8 mouse cellular contexts compared by ENCODE assay signal in the genomic region with DNA sequence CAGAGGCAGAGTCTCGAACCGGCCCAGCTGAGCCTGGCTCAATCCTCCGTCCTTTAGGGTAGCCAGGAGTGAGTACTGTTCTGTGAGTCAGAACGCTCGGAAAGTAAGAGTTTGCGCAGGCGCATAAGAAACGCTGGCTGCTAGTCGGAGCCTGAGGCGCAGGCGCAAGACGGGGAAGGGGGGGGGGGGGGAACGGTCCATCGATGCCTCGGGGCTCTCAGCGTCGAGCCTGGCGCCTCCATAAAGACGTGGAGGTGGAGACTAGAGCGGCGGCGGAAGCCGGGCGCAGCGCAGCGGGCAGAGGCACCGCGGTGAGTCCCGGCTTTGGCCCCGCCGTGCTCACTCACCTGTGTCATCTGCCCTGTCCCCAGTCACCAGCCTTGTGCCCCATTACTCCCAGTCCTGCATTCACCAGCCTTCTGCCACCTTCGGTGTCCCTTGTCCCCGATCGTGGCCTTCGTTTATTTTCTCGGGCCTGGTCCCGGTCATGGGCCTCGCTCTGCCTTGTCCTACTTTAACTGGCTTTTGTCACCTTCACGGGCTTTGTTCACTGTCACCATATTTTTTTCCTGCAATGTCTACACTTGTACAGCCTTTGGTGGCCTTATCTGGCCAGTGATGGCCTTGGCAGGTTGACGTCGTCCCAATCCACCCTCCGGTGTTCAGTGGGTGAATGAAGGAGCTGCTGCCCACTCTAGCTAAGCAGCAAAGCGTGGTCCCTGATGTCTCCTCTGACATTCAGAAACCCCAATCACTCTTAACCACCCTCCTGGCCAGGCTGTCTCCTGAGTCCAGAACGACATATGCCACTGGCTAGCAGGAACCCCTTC. TPM values are rescaled to one million over a fixed set of nuclear protein-coding genes. Genes with fewer than 3 reads are reported as not detected.
DNase-seq lines count a peak whose midpoint lies in the region; ATAC-seq and TF ChIP-seq lines count a peak whose summit lies in the region.

A gene (plus strand): TSS at position 175 of the 830 bp plus-strand sequence.

- peak within 1 kb of the TSS; percentile 92 for H3K9ac ChIP-seq in hindbrain, embryonic 14.5 days

- peak; percentile 78 for DNase-seq in Patski (ENCODE audit: low read depth, low spot score)
- peak; percentile 88 to 89 for DNase-seq in cerebellum, postnatal 14 days
- peak; percentile 52 to 62 for DNase-seq in frontal cortex, postnatal 25 days (ENCODE audit: low spot score in 2 of 2)
- peak; percentile 94 for DNase-seq in hindbrain, embryonic 14.5 days (ENCODE audit: low spot score)
- DNase-seq in layer of hippocampus, postnatal 36 days, result peak; percentile 74 to 81
- peak; percentile 93 for DNase-seq in lung, postnatal 36 days
- peak; percentile 97 for DNase-seq in retina, postnatal 1 day
- DNase-seq in urinary bladder, adult 18-20 months (ENCODE audit: low spot score in 2 of 2), result peak; percentile 69 to 73

- CTCF ChIA-PET in Patski (lab: Charles Lee), result no interaction called here

- 1% methylated on average over 32 of the region's 44 CpGs for WGBS in hindbrain, embryonic 14.5 days

- no peaks in the 10 kb centered on the region for H3K27me3 ChIP-seq in Patski
- H3K27me3 ChIP-seq in hindbrain, embryonic 14.5 days (ENCODE audit: control insufficient read depth, insufficient read depth, low read length), result no peaks in the 10 kb centered on the region

- peaks cover 34% of the 10 kb centered on the region for H3K36me3 ChIP-seq in hindbrain, embryonic 14.5 days (replicated peaks; ENCODE audit: control insufficient read depth, insufficient read depth)

- peaks cover 11% of the 10 kb centered on the region for H3K4me1 ChIP-seq in hindbrain, embryonic 14.5 days (replicated peaks; ENCODE audit: control insufficient read depth, insufficient read depth, low read length)

- POLR2A ChIA-PET in Patski (lab: Charles Lee), result interaction anchor here (0.6 to 2.7 kb wide), 2 partner anchors 39 to 47 kb away, joined by 3 to 9 read pairs; no protein-coding TSS in a partner anchor

- in situ Hi-C loops in Patski (cut with MboI; ENCODE audit: low pct_unique_long_range_greater_than_20kb), result no loop called here

- peak; percentile 60 for ATAC-seq in Patski
- ATAC-seq in hindbrain, embryonic 14.5 days (ENCODE audit: low FRiP score), result peak; percentile 87

- H3K9me3 ChIP-seq in hindbrain, embryonic 14.5 days (ENCODE audit: control insufficient read depth, low read length), result no peaks in the 10 kb centered on the region

- H3K4me2 ChIP-seq in hindbrain, embryonic 14.5 days (replicated peaks), result peak within 1 kb of the TSS; percentile 97

- H3K27ac ChIP-seq in hindbrain, embryonic 14.5 days, result peak within 1 kb of the TSS; percentile 72

- TF ChIP-seq CTCF in Patski (IDR thresholded peaks at IDR 0.05), result no peak

- H3K4me3 ChIP-seq in hindbrain, embryonic 14.5 days (replicated peaks; ENCODE audit: low read length), result peak within 1 kb of the TSS; percentile 71

RNA-seq across cellular contexts. Expression of the gene that starts here (rescaled TPM):
- polyA plus RNA-seq in Patski (2021), result 85.5 TPM
- polyA plus RNA-seq in hindbrain, embryonic 14.5 days (2014; fragmentation: Nextera tagmentation; extraction: Ambion mirVana), result 116 and 118 TPM in 2 replicates
- total RNA-seq in layer of hippocampus, postnatal 36 days (2021), result 100 to 1,000 TPM; 115 to 116 TPM

Comparison
In these comparisons a context has a peak if more than half of its experiments do, and no peak if none do; other contexts are left out.
1. Peak in every context shown above with its lines: DNase-seq, ATAC-seq, H3K4me3 ChIP-seq and H3K27ac ChIP-seq.